In genomic region chr19:10707881-10708280, GRCm38 (mm10) we compare ENCODE assay signal across 23 mouse cellular contexts. TPM values are rescaled to one million over a fixed set of nuclear protein-coding genes. Genes with fewer than 3 reads are reported as not detected.
DNase-seq lines count a peak whose midpoint lies in the region; ATAC-seq and TF ChIP-seq lines count a peak whose summit lies in the region.
"Had no signal": no experiment of that assay in that cellular context is flagged by ENCODE, and none has a peak within 500 bp of the region (broad histone marks: within the 10 kb centered on the region; RNA-seq: fewer than 3 reads in every experiment).

No protein-coding gene starts in this region.

- H3K4me2 ChIP-seq in forebrain, embryonic 12.5 days, result no peak overlapping the region
- no peak overlapping the region for H3K4me2 ChIP-seq in forebrain, embryonic 11.5 days (ENCODE audit: low read depth, low read length, severe bottlenecking)
- H3K4me2 ChIP-seq in heart, embryonic 13.5 days, result no peak overlapping the region
- H3K4me2 ChIP-seq in heart, embryonic 11.5 days, result no peak overlapping the region
- H3K4me2 ChIP-seq in liver, embryonic 11.5 days, result no peak overlapping the region
- H3K4me2 ChIP-seq: embryonic facial prominence, embryonic 12.5 days; hindbrain, embryonic 15.5 days had no signal

- H3K27me3 ChIP-seq in forebrain, embryonic 12.5 days, result no peaks in the 10 kb centered on the region
- H3K27me3 ChIP-seq in forebrain, embryonic 11.5 days (ENCODE audit: control insufficient read depth, insufficient read depth, low read length), result no peaks in the 10 kb centered on the region
- no peaks in the 10 kb centered on the region for H3K27me3 ChIP-seq in heart, embryonic 13.5 days (replicated peaks)
- no peaks in the 10 kb centered on the region for H3K27me3 ChIP-seq in heart, embryonic 11.5 days (ENCODE audit: control insufficient read depth, insufficient read depth, low read length)
- H3K27me3 ChIP-seq in liver, adult 2 months (ENCODE audit: control insufficient read depth, insufficient read depth, low read length), result no peaks in the 10 kb centered on the region
- H3K27me3 ChIP-seq in liver, embryonic 11.5 days (replicated peaks; ENCODE audit: control insufficient read depth, insufficient read depth, low read length), result no peaks in the 10 kb centered on the region
- H3K27me3 ChIP-seq: CH12.LX; embryonic facial prominence, embryonic 12.5 days; hindbrain, embryonic 15.5 days; Patski had no signal

- H3K9ac ChIP-seq in forebrain, embryonic 12.5 days, result no peak overlapping the region
- H3K9ac ChIP-seq in forebrain, embryonic 11.5 days (ENCODE audit: low read length), result no peak overlapping the region
- no peak overlapping the region for H3K9ac ChIP-seq in heart, embryonic 13.5 days
- H3K9ac ChIP-seq in heart, embryonic 11.5 days (ENCODE audit: low read depth, low read length), result no peak overlapping the region
- no peak overlapping the region for H3K9ac ChIP-seq in liver, adult 2 months (ENCODE audit: low read depth, low read length)
- no peak overlapping the region for H3K9ac ChIP-seq in liver, embryonic 11.5 days (ENCODE audit: low read depth, low read length)
- H3K9ac ChIP-seq: embryonic facial prominence, embryonic 12.5 days; forebrain, postnatal 0 days; hindbrain, embryonic 15.5 days had no signal

- TF ChIP-seq POLR2A in liver, adult 2 months (IDR thresholded peaks at IDR 0.05; ENCODE audit: extremely low read depth, insufficient read depth, low read length), result no peak

- H3K4me1 ChIP-seq in forebrain, embryonic 12.5 days, result peaks cover 19% of the 10 kb centered on the region
- peaks cover 12% of the 10 kb centered on the region; the same call in 1 of the 2 replicates for H3K4me1 ChIP-seq in forebrain, embryonic 11.5 days (replicated peaks; ENCODE audit: control insufficient read depth, insufficient read depth, low read length)
- peaks cover 58% of the 10 kb centered on the region for H3K4me1 ChIP-seq in heart, embryonic 13.5 days
- peaks cover 28% of the 10 kb centered on the region for H3K4me1 ChIP-seq in heart, embryonic 11.5 days (ENCODE audit: control insufficient read depth, insufficient read depth, low read length)
- H3K4me1 ChIP-seq in liver, adult 2 months (ENCODE audit: control insufficient read depth, insufficient read depth, low read length), result peaks cover 8% of the 10 kb centered on the region
- H3K4me1 ChIP-seq in liver, embryonic 11.5 days (replicated peaks; ENCODE audit: control insufficient read depth, insufficient read depth, low read length), result peaks cover 7% of the 10 kb centered on the region; the same call in 1 of the 2 replicates

- no peak for DNase-seq in forebrain, embryonic 11.5 days (ENCODE audit: low spot score)
- peak; percentile 29 for DNase-seq in liver, adult 2 months (ENCODE audit: extremely low read depth, low read depth, low spot score)
- no peak for DNase-seq in liver, embryonic 11.5 days (ENCODE audit: low spot score)
- DNase-seq: adrenal gland, postnatal 14 days; cerebellum, postnatal 14 days; forebrain, postnatal 0 days; gastrocnemius, postnatal 14 days; heart, postnatal 36 days had no signal

- ATAC-seq in forebrain, embryonic 12.5 days (ENCODE audit: low FRiP score), result no peak
- ATAC-seq in forebrain, embryonic 11.5 days (replicated peaks; ENCODE audit: low FRiP score), result no peak
- ATAC-seq in heart, embryonic 13.5 days (ENCODE audit: extremely low read depth, insufficient number of reproducible peaks, low FRiP score, low TSS enrichment), result no peak
- ATAC-seq in heart, embryonic 11.5 days (replicated peaks; ENCODE audit: insufficient number of reproducible peaks, low FRiP score, low TSS enrichment), result no peak
- no peak for ATAC-seq in liver, embryonic 11.5 days (replicated peaks; ENCODE audit: low FRiP score)
- ATAC-seq: activated CD4-positive, CD25-positive, alpha-beta regulatory T cell, adult 4 months; forebrain, postnatal 0 days; intestine, embryonic 16.5 days; Patski had no signal

- no peaks in the 10 kb centered on the region for H3K9me3 ChIP-seq in forebrain, embryonic 12.5 days
- no peaks in the 10 kb centered on the region for H3K9me3 ChIP-seq in forebrain, embryonic 11.5 days (ENCODE audit: control insufficient read depth, low read length)
- no peaks in the 10 kb centered on the region for H3K9me3 ChIP-seq in heart, embryonic 13.5 days
- H3K9me3 ChIP-seq in heart, embryonic 11.5 days (replicated peaks; ENCODE audit: control insufficient read depth, low read length), result no peaks in the 10 kb centered on the region
- H3K9me3 ChIP-seq in liver, embryonic 11.5 days (ENCODE audit: control insufficient read depth, low read length), result no peaks in the 10 kb centered on the region
- H3K9me3 ChIP-seq: embryonic facial prominence, embryonic 12.5 days; hindbrain, embryonic 15.5 days had no signal

- no peak overlapping the region for H3K4me3 ChIP-seq in forebrain, embryonic 12.5 days (replicated peaks)
- no peak overlapping the region for H3K4me3 ChIP-seq in forebrain, embryonic 11.5 days (ENCODE audit: low read depth, low read length)
- no peak overlapping the region for H3K4me3 ChIP-seq in heart, embryonic 13.5 days
- H3K4me3 ChIP-seq in heart, embryonic 11.5 days (ENCODE audit: low read depth, low read length), result no peak overlapping the region
- H3K4me3 ChIP-seq in liver, adult 2 months (ENCODE audit: insufficient read depth, low read depth, low read length), result no peak overlapping the region
- no peak overlapping the region for H3K4me3 ChIP-seq in liver, embryonic 11.5 days (ENCODE audit: low read depth, low read length)
- H3K4me3 ChIP-seq: embryonic facial prominence, embryonic 12.5 days; hindbrain, embryonic 15.5 days had no signal

- TF ChIP-seq CTCF in liver, adult 2 months (IDR thresholded peaks at IDR 0.05; ENCODE audit: low read depth, low read length), result no peak

- peaks cover 7% of the 10 kb centered on the region; the same call in 1 of the 2 replicates for H3K79me2 ChIP-seq in liver, adult 2 months (ENCODE audit: control insufficient read depth, insufficient read depth, low read length)

- WGBS in forebrain, embryonic 12.5 days, result 93% methylated on average over 1 of the region's 1 CpGs
- WGBS in forebrain, embryonic 11.5 days, result 89% methylated on average over 1 of the region's 1 CpGs
- 76% methylated on average over 1 of the region's 1 CpGs for WGBS in heart, embryonic 13.5 days
- 79% methylated on average over 1 of the region's 1 CpGs for WGBS in heart, embryonic 11.5 days (ENCODE audit: insufficient replicate concordance)
- WGBS in liver, adult 2 months, result 98% methylated on average over 1 of the region's 1 CpGs
- 88% methylated on average over 1 of the region's 1 CpGs for WGBS in liver, embryonic 11.5 days

- H3K27ac ChIP-seq in forebrain, embryonic 12.5 days, result 0 out of 2 replicates have a peak overlapping the region, but pooled peaks have one; percentile 33
- no peak overlapping the region for H3K27ac ChIP-seq in forebrain, embryonic 11.5 days (ENCODE audit: low read depth, low read length)
- peak overlapping the region; percentile 96; the same call in 1 of the 2 replicates for H3K27ac ChIP-seq in heart, embryonic 13.5 days (replicated peaks)
- H3K27ac ChIP-seq in heart, embryonic 11.5 days (ENCODE audit: low read depth, low read length), result no peak overlapping the region
- H3K27ac ChIP-seq in liver, adult 2 months (replicated peaks; ENCODE audit: insufficient read depth, low read depth, low read length), result no peak overlapping the region
- H3K27ac ChIP-seq in liver, embryonic 11.5 days (ENCODE audit: low read depth, low read length), result no peak overlapping the region
- H3K27ac ChIP-seq: embryonic facial prominence, embryonic 12.5 days had no signal

- H3K36me3 ChIP-seq in forebrain, embryonic 12.5 days (replicated peaks), result peaks cover 40% of the 10 kb centered on the region
- H3K36me3 ChIP-seq in forebrain, embryonic 11.5 days (ENCODE audit: control insufficient read depth, insufficient read depth, low read length), result peaks cover 7% of the 10 kb centered on the region
- H3K36me3 ChIP-seq in heart, embryonic 13.5 days, result peaks cover 60% of the 10 kb centered on the region
- H3K36me3 ChIP-seq in heart, embryonic 11.5 days (ENCODE audit: control insufficient read depth, insufficient read depth, low read length), result peaks cover 17% of the 10 kb centered on the region
- peaks cover 10% of the 10 kb centered on the region; the same call in 1 of the 2 replicates for H3K36me3 ChIP-seq in liver, adult 2 months (ENCODE audit: control insufficient read depth, insufficient read depth, low read length)
- H3K36me3 ChIP-seq in liver, embryonic 11.5 days (ENCODE audit: control insufficient read depth, insufficient read depth, low read length), result peaks cover 7% of the 10 kb centered on the region; the same call in 1 of the 2 replicates

RNA-seq across cellular contexts. Expression of gene Vps37c, which starts 19.3 kb away (rescaled TPM):
- polyA plus RNA-seq in forebrain, embryonic 12.5 days (2016; fragmentation: Nextera tagmentation; extraction: Ambion mirVana), result 32.5 and 35.2 TPM in 2 replicates
- polyA plus RNA-seq in forebrain, embryonic 11.5 days (2014; fragmentation: Nextera tagmentation; extraction: Ambion mirVana), result 32.1 and 33.4 TPM in 2 replicates
- 28.4 and 30.3 TPM in 2 replicates for polyA plus RNA-seq in heart, embryonic 13.5 days (2015; fragmentation: Nextera tagmentation; extraction: Ambion mirVana)
- polyA plus RNA-seq in heart, embryonic 11.5 days (2014; fragmentation: Nextera tagmentation; extraction: Ambion mirVana), result 21.9 and 22.5 TPM in 2 replicates
- 2.9 and 3.0 TPM in 2 replicates for total RNA-seq in liver, adult 2 months (2014; rRNA removed)
- polyA plus RNA-seq in liver, adult 2 months (2012; rRNA removed), result 13.1 and 18.1 TPM in 2 replicates
- polyA plus RNA-seq in liver, embryonic 11.5 days (2014; fragmentation: Nextera tagmentation; extraction: Ambion mirVana), result 23.2 TPM in 2 replicates

RNA-seq across cellular contexts. Expression of gene Pga5, which starts 30.0 kb away (rescaled TPM):
- polyA plus RNA-seq in forebrain, embryonic 12.5 days (2016; fragmentation: Nextera tagmentation; extraction: Ambion mirVana), result not detected in 2 replicates
- not detected in 2 replicates for polyA plus RNA-seq in forebrain, embryonic 11.5 days (2014; fragmentation: Nextera tagmentation; extraction: Ambion mirVana)
- not detected in 2 replicates for polyA plus RNA-seq in heart, embryonic 13.5 days (2015; fragmentation: Nextera tagmentation; extraction: Ambion mirVana)
- polyA plus RNA-seq in heart, embryonic 11.5 days (2014; fragmentation: Nextera tagmentation; extraction: Ambion mirVana), result not detected in 2 replicates
- not detected in 2 replicates for total RNA-seq in liver, adult 2 months (2014; rRNA removed)
- polyA plus RNA-seq in liver, adult 2 months (2012; rRNA removed), result 0.14 TPM in 1 of 2 replicates, not detected in the other
- polyA plus RNA-seq in liver, embryonic 11.5 days (2014; fragmentation: Nextera tagmentation; extraction: Ambion mirVana), result not detected in 2 replicates
- total RNA-seq: adrenal gland, adult 18-20 months; adrenal gland, postnatal 14 days; forebrain, postnatal 0 days; gastrocnemius, adult 18-20 months; gastrocnemius, postnatal 14 days; heart, adult 8-10 months; heart, postnatal 36 days had no signal
- polyA plus RNA-seq: activated CD4-positive, CD25-positive, alpha-beta regulatory T cell, adult 4 months; cortical plate, adult 2 months; embryonic facial prominence, embryonic 12.5 days; forebrain, postnatal 0 days; heart, embryonic 16.5 days; hindbrain, embryonic 11.5 days; hindbrain, embryonic 15.5 days had no signal

RNA-seq across cellular contexts. Expression of gene Cd5, which starts 30.9 kb away (rescaled TPM):
- not detected in 2 replicates for polyA plus RNA-seq in forebrain, embryonic 12.5 days (2016; fragmentation: Nextera tagmentation; extraction: Ambion mirVana)
- polyA plus RNA-seq in forebrain, embryonic 11.5 days (2014; fragmentation: Nextera tagmentation; extraction: Ambion mirVana), result 0.05 TPM in 1 of 2 replicates, not detected in the other
- 0.71 TPM in 2 replicates for polyA plus RNA-seq in heart, embryonic 13.5 days (2015; fragmentation: Nextera tagmentation; extraction: Ambion mirVana)
- polyA plus RNA-seq in heart, embryonic 11.5 days (2014; fragmentation: Nextera tagmentation; extraction: Ambion mirVana), result 0.39 and 0.72 TPM in 2 replicates
- 0.13 and 0.28 TPM in 2 replicates for total RNA-seq in liver, adult 2 months (2014; rRNA removed)
- polyA plus RNA-seq in liver, adult 2 months (2012; rRNA removed), result 0.17 and 0.49 TPM in 2 replicates
- polyA plus RNA-seq in liver, embryonic 11.5 days (2014; fragmentation: Nextera tagmentation; extraction: Ambion mirVana), result 0.05 TPM in 1 of 2 replicates, not detected in the other
- total RNA-seq: gastrocnemius, adult 18-20 months; gastrocnemius, postnatal 14 days had no signal
- polyA plus RNA-seq: hindbrain, embryonic 11.5 days; intestine, embryonic 16.5 days; Patski had no signal

Comparison
In these comparisons a context has a peak if more than half of its experiments do, and no peak if none do; other contexts are left out.
1. H3K27ac ChIP-seq: peak in forebrain, embryonic 12.5 days (single experiment) and heart, embryonic 13.5 days (single experiment); none in forebrain, embryonic 11.5 days (single experiment), heart, embryonic 11.5 days (single experiment), liver, adult 2 months (single experiment) and liver, embryonic 11.5 days (single experiment).